Mouse (Mus musculus): ENCODE measurements around the gene Nyx. TPM values are rescaled to one million over a fixed set of nuclear protein-coding genes. Genes with fewer than 3 reads are reported as not detected.

Gene Nyx
- polyA plus RNA-seq, 1 experiment = not detected

DNA sequence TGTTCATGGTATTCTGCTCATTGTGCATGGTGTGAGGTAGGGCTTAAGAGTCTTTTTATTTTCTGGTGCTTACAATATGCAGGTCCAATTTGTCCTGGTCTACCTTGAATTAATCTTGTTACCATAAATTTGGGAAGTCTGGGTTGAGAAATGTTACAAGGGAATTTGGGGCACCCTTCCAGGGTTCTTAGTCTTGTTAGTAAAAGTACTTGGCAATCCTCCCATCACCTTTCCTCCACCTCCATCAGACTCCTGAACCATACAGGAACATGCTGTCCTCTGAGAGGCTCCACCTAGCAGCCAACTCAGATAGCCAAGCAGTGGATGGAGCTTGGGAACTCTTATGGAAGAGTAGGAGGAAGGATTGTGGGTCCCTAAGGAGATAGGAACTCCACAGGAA lies 13.7 kb downstream of the Nyx start:
- TF ChIP-seq POLR2A (IDR thresholded peaks at IDR 0.05; ENCODE audit: borderline replicate concordance, control insufficient read depth, low read depth, low read length) (no peak), CTCF (IDR thresholded peaks at IDR 0.05; ENCODE audit: control insufficient read depth, insufficient read depth, low read length) (no peak)
- no peaks in the 10 kb centered on the region for H3K4me1 ChIP-seq (ENCODE audit: control insufficient read depth, insufficient read depth, low read length)
- no peak overlapping the region for H3K4me3 ChIP-seq (replicated peaks; ENCODE audit: control insufficient read depth, low read depth, low read length)
- no peak overlapping the region for H3K27ac ChIP-seq (ENCODE audit: control insufficient read depth, insufficient read depth, low read depth, low read length, poor library complexity)

DNA sequence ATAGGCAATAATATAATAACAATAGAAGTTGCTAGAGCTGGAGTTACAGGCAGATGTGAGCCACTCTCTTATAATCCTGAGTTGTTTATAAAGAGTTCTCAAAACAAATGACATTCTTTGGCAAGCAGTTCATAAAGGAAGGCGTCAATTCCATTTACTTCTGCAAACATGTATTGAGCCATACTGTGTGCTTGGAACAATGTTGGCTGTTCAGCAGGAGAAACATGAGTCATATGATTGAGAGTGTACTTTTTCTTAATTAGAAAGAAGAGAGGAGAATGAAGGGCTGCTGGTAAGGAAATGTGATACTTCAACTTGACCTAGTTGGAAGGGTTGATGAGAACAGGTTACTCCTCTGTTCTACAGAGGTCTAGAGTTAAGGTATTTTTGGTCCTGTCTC lies 16.7 kb downstream of the Nyx start:
- Histone ChIP-seq H3K4me1 (ENCODE audit: control insufficient read depth, insufficient read depth, low read length) (no peaks in the 10 kb centered on the region), H3K27ac (ENCODE audit: control insufficient read depth, insufficient read depth, low read depth, low read length, poor library complexity) (no peak overlapping the region), H3K4me3 (replicated peaks; ENCODE audit: control insufficient read depth, low read depth, low read length) (no peak overlapping the region)
- WGBS = 54% methylated on average over 1 of the region's 1 CpGs
- no peak for TF ChIP-seq CTCF (IDR thresholded peaks at IDR 0.05; ENCODE audit: control insufficient read depth, insufficient read depth, low read length)

DNA sequence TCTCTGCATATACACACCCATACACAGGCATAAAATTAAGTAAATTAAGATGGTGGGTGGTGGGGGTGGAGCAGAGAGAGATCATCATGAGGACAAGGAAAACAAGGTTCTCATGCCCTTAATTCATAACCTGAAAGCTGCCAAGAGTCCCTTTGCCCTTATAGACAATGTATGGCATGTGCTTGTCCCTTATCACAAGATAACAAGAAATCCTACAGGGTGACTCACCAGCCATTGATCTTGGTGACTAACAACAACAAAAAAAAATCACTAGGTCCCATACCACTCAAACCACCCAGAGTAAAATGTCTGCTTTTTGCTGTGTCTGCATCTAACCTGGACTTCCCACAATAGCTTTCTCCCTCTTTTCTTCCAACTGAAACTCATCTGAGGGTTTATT lies 18.5 kb downstream of the Nyx start:
- Histone ChIP-seq H3K4me3 (replicated peaks; ENCODE audit: control insufficient read depth, low read depth, low read length) (no peak overlapping the region), H3K4me1 (ENCODE audit: control insufficient read depth, insufficient read depth, low read length) (no peaks in the 10 kb centered on the region)

DNA sequence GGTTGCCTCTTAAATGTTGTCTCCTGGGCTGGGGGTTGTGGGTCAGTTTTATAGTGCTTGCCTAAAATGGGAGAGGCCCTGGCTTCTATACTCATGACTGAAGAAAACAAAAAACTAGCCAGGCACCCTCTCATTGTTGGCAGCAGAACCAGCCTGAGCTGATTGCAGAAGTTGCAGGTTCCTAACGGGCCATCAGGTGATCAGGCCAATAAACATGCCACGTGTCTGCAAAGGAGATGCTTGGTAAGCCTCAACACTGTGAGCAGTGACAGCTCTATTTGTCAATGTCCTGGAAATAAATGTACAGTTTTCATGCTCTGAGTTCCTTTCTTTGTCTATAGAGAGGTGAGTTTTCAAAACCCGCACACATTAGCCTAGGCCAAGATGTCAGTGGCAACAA lies 23.1 kb downstream of the Nyx start:
- TF ChIP-seq CTCF (IDR thresholded peaks at IDR 0.05; ENCODE audit: control insufficient read depth, insufficient read depth, low read length) (no peak), POLR2A (IDR thresholded peaks at IDR 0.05; ENCODE audit: borderline replicate concordance, control insufficient read depth, low read depth, low read length) (no peak)
- H3K27ac ChIP-seq (ENCODE audit: control insufficient read depth, insufficient read depth, low read depth, low read length, poor library complexity) = no peak overlapping the region
- no peak overlapping the region for H3K4me3 ChIP-seq (replicated peaks; ENCODE audit: control insufficient read depth, low read depth, low read length)
- H3K4me1 ChIP-seq (ENCODE audit: control insufficient read depth, insufficient read depth, low read length) = no peaks in the 10 kb centered on the region
- 45% methylated on average over 3 of the region's 3 CpGs for WGBS

More for the DNA sequence above, 18.5 kb downstream of the Nyx start:
- TF ChIP-seq POLR2A (IDR thresholded peaks at IDR 0.05; ENCODE audit: borderline replicate concordance, control insufficient read depth, low read depth, low read length) (no peak), CTCF (IDR thresholded peaks at IDR 0.05; ENCODE audit: control insufficient read depth, insufficient read depth, low read length) (no peak)
- no peak overlapping the region for H3K27ac ChIP-seq (ENCODE audit: control insufficient read depth, insufficient read depth, low read depth, low read length, poor library complexity)

DNA sequence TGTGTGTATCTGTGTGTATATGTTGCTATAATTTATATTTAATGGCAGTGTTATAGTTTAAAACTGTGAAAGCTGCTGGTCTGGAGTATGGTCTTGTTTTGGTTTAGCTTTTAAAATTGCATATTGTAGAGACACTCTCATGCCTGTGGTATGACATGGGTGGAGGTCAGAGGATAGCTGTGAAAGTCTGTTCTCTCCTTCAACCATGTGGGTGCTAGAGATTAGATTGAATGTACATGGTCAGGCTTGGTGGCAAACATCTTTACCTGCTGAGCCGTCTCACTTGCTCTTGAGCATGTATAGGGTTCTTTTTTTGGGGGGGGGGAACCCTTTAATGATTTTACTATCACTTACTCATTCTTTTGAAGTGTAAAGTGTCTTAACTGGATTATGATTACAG lies 23.9 kb downstream of the Nyx start:
- no peak overlapping the region for H3K27ac ChIP-seq (ENCODE audit: control insufficient read depth, insufficient read depth, low read depth, low read length, poor library complexity)
- TF ChIP-seq POLR2A (IDR thresholded peaks at IDR 0.05; ENCODE audit: borderline replicate concordance, control insufficient read depth, low read depth, low read length) = no peak
- no peak for TF ChIP-seq CTCF (IDR thresholded peaks at IDR 0.05; ENCODE audit: control insufficient read depth, insufficient read depth, low read length)
- H3K4me3 ChIP-seq (replicated peaks; ENCODE audit: control insufficient read depth, low read depth, low read length) = no peak overlapping the region
- H3K4me1 ChIP-seq (ENCODE audit: control insufficient read depth, insufficient read depth, low read length) = no peaks in the 10 kb centered on the region; the same call in 1 of the 2 replicates
- 64% methylated on average over 1 of the region's 1 CpGs for WGBS

DNA sequence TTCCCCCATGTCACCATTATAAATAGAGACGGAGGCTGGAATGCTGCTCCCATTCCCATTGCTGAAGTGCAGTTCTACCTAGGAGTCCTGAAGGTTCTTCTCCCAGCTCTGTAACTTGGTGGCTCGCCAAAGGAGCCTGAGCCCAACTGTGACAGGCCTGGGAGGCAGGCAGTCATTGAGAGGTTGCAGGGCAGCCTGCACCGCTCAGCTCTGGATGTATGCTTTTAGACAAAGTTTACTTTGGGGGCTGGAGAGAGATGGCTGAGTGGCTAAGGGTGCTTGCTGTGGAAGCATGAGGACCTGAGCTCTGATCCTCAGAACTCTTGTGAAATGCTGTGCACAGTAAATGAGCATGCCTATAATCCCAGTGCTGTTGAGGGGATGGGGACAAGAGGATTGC lies 25.0 kb downstream of the Nyx start:
- no peak overlapping the region for H3K27ac ChIP-seq (ENCODE audit: control insufficient read depth, insufficient read depth, low read depth, low read length, poor library complexity)
- 73% methylated on average over 3 of the region's 3 CpGs for WGBS
- TF ChIP-seq CTCF (IDR thresholded peaks at IDR 0.05; ENCODE audit: control insufficient read depth, insufficient read depth, low read length) (no peak), POLR2A (IDR thresholded peaks at IDR 0.05; ENCODE audit: borderline replicate concordance, control insufficient read depth, low read depth, low read length) (no peak)
- no peak overlapping the region for H3K4me3 ChIP-seq (replicated peaks; ENCODE audit: control insufficient read depth, low read depth, low read length)
- no peaks in the 10 kb centered on the region; the same call in 1 of the 2 replicates for H3K4me1 ChIP-seq (ENCODE audit: control insufficient read depth, insufficient read depth, low read length)

DNA sequence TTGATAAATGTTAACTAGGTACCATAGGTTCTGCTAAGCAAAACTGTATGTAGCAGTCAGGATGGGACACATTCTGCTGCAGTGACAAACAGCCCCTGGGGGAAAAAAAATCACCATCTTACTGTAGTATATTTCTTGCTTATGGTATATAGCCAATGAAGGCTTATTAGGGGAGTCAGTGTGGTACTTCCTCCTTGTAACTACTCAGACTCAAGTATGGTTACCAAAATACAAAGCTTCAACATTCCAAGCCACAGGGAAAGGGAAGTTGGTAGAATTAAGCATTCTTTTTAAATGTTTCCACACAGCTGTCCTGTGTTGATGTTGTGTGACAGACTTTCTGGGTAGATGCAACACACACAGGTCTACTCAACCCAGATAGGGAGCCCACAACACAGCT lies 27.0 kb downstream of the Nyx start:
- H3K4me3 ChIP-seq (replicated peaks; ENCODE audit: control insufficient read depth, low read depth, low read length) = no peak overlapping the region
- no peak for TF ChIP-seq CTCF (IDR thresholded peaks at IDR 0.05; ENCODE audit: control insufficient read depth, insufficient read depth, low read length)
- no peak for TF ChIP-seq POLR2A (IDR thresholded peaks at IDR 0.05; ENCODE audit: borderline replicate concordance, control insufficient read depth, low read depth, low read length)
- H3K27ac ChIP-seq (ENCODE audit: control insufficient read depth, insufficient read depth, low read depth, low read length, poor library complexity) = no peak overlapping the region
- H3K4me1 ChIP-seq (ENCODE audit: control insufficient read depth, insufficient read depth, low read length) = no peaks in the 10 kb centered on the region; the same call in 1 of the 2 replicates

DNA sequence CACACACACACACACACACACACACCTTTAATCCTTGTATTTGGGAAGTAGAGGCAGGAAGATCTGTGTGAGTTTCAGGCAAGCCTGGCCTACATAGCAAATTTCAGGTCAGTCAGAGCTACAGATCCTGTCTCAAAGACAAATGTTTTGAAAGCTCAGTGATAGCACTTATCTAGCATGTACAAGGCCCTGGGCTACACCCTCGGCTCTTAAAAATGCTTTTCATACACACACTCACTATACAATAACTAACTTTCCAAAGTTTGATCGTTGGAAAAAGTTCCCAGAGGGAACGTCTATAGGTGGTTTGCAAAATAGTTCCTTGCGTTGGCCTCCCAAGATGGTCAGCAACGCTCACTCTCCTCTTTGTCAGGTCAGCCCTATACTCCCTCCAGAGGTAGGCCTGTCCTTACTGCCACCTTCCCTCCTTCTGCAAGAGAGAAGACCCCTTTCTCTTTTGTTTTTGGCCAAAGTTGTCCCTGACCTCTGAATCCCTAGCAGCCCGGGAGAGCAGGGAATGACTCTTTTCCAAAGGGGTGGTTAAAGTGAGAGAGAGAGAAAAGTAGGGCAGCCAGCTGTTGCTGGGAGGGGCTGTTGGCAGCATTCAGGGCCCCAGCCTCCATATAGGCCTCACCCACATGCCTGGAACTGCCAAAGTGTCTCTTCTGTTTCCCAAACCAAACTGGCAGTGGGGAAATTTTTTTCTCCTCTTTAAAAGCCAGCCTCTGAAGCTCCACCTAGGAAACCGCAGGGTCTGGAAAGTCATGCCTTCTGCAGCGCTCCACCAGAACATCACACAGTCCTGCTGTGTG lies 29.2 kb downstream of the Nyx start:
- peak overlapping the region; percentile 58 for H3K27ac ChIP-seq (ENCODE audit: control insufficient read depth, insufficient read depth, low read depth, low read length, poor library complexity)
- H3K4me3 ChIP-seq (replicated peaks; ENCODE audit: control insufficient read depth, low read depth, low read length) = no peak overlapping the region
- TF ChIP-seq POLR2A (IDR thresholded peaks at IDR 0.05; ENCODE audit: borderline replicate concordance, control insufficient read depth, low read depth, low read length) (no peak), CTCF (IDR thresholded peaks at IDR 0.05; ENCODE audit: control insufficient read depth, insufficient read depth, low read length) (no peak)
- 73% methylated on average over 8 of the region's 8 CpGs for WGBS
- H3K4me1 ChIP-seq (ENCODE audit: control insufficient read depth, insufficient read depth, low read length) = no peaks in the 10 kb centered on the region; the same call in 1 of the 2 replicates

DNA sequence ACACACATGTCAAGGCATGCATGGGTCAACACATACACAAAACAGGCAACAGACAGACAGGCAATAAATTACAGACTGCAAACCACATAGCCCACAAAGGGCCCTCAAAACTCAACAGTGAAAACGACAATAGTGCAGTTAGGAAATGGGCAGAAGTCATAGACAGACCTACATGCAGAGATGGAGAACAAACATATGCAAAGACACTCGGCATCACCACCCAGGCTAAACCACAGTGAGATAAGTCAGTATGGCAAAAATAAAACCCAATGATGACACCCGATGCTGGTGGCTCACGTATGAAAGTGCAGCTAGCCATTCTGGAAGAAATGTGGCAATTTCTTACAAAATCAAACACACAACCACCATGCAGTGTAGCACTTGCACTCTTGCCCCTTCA lies 34.4 kb downstream of the Nyx start:
- Histone ChIP-seq H3K4me3 (replicated peaks; ENCODE audit: control insufficient read depth, low read depth, low read length) (no peak overlapping the region), H3K4me1 (ENCODE audit: control insufficient read depth, insufficient read depth, low read length) (peaks cover 1% of the 10 kb centered on the region; the same call in 1 of the 2 replicates), H3K27ac (ENCODE audit: control insufficient read depth, insufficient read depth, low read depth, low read length, poor library complexity) (no peak overlapping the region)
- TF ChIP-seq POLR2A (IDR thresholded peaks at IDR 0.05; ENCODE audit: borderline replicate concordance, control insufficient read depth, low read depth, low read length) = no peak
- no peak for TF ChIP-seq CTCF (IDR thresholded peaks at IDR 0.05; ENCODE audit: control insufficient read depth, insufficient read depth, low read length)
- WGBS = 20% methylated on average over 4 of the region's 4 CpGs

Data from bone marrow, adult 2 months (tissue).